Comparison of ENCODE assay signal across 7 mouse cellular contexts in the genomic region with DNA sequence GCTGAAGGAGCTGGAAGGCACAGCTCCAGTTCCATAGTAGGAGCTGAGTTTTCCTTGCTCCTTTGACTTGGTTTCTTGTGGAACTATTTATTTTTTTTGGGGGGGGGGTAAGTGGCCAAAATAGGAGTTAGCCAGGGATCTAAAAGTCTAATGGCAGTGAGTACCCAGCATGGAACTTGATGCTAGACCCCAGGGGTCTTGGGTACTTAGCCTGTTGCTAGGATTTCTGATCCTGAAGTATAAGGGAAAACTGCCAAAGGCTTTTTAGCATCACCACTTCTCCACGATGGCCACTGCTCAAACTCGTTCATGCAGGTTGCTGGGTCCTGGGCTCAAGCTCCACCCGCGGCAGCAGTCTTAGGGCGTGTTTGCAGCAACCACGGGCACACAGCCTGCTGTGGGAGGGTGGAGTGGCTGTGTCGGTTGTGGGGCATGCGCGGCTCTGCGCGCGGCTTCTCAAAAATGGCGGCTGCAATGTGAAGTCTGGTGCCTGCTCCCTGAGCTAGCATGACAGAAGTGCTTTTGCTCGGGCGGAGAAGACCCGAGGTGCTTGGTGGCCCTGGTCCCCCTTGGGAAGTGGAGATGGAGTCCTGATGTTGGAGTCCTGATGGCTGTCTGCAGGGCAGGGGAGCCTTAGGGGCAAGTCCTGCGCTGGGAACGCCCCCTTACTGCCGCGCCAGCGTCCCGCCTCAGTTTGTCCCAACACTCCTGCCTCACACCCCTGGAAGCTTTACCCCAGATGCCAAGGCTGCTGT. TPM values are rescaled to one million over a fixed set of nuclear protein-coding genes. Genes with fewer than 3 reads are reported as not detected.
A peak's percentile ranks its signal among the peaks of the same experiment; 100 is the strongest.
DNase-seq lines count a peak whose midpoint lies in the region; ATAC-seq and TF ChIP-seq lines count a peak whose summit lies in the region.

No protein-coding gene starts in this region.

- H3K4me3 ChIP-seq in bone marrow macrophage, adult 2 months (ENCODE audit: insufficient read depth, low read length) = peak overlapping the region; percentile 44
- peak overlapping the region; percentile 52 for H3K4me3 ChIP-seq in embryonic facial prominence, embryonic 14.5 days (ENCODE audit: low read depth, low read length)
- H3K4me3 ChIP-seq in limb, embryonic 13.5 days = peak overlapping the region; percentile 55
- peak overlapping the region; percentile 49 for H3K4me3 ChIP-seq in midbrain, embryonic 14.5 days (replicated peaks; ENCODE audit: low read depth, low read length)

- H3K36me3 ChIP-seq in embryonic facial prominence, embryonic 14.5 days (ENCODE audit: control insufficient read depth, insufficient read depth, low read length) = no peaks in the 10 kb centered on the region
- H3K36me3 ChIP-seq in limb, embryonic 13.5 days = no peaks in the 10 kb centered on the region
- H3K36me3 ChIP-seq in midbrain, embryonic 14.5 days (ENCODE audit: control insufficient read depth, insufficient read depth, low read length) = no peaks in the 10 kb centered on the region

- peak overlapping the region; percentile 63 for H3K4me2 ChIP-seq in embryonic facial prominence, embryonic 14.5 days (ENCODE audit: low read depth, low read length)
- H3K4me2 ChIP-seq in limb, embryonic 13.5 days (replicated peaks) = peak overlapping the region; percentile 64
- H3K4me2 ChIP-seq in midbrain, embryonic 14.5 days (ENCODE audit: low read length) = peak overlapping the region; percentile 59

- no peak overlapping the region for H3K27ac ChIP-seq in bone marrow macrophage, adult 2 months (ENCODE audit: insufficient read depth, low read depth, low read length)
- H3K27ac ChIP-seq in embryonic facial prominence, embryonic 14.5 days (replicated peaks; ENCODE audit: low read depth, low read length) = no peak overlapping the region
- H3K27ac ChIP-seq in limb, embryonic 13.5 days = peak overlapping the region; percentile 33; the same call in 1 of the 2 replicates
- no peak overlapping the region for H3K27ac ChIP-seq in midbrain, embryonic 14.5 days (replicated peaks; ENCODE audit: low read depth, low read length)

- TF ChIP-seq POLR2A in bone marrow macrophage, adult 2 months (IDR thresholded peaks at IDR 0.05; ENCODE audit: borderline replicate concordance, low read depth, low read length) = no peak

- peak; percentile 97 for ATAC-seq in embryonic facial prominence, embryonic 14.5 days (ENCODE audit: low read depth)
- ATAC-seq in limb, embryonic 13.5 days (ENCODE audit: low FRiP score, low read depth) = peak; percentile 98
- ATAC-seq in midbrain, embryonic 14.5 days (ENCODE audit: low FRiP score, low TSS enrichment) = peak; percentile 87

- peak; percentile 81 for DNase-seq in embryonic facial prominence, embryonic 14.5 days (ENCODE audit: low spot score)
- peak; percentile 3 for DNase-seq in heart, adult 8-10 months (ENCODE audit: low spot score)
- DNase-seq in kidney, adult 9 months = peak; percentile 15
- DNase-seq in midbrain, embryonic 14.5 days = peak; percentile 77
- peak; percentile 3 to 7 for DNase-seq in spleen, postnatal 14 days (ENCODE audit: low spot score in 2 of 2)

- H3K9me3 ChIP-seq in embryonic facial prominence, embryonic 14.5 days (ENCODE audit: control insufficient read depth, low read length) = no peaks in the 10 kb centered on the region
- H3K9me3 ChIP-seq in limb, embryonic 13.5 days = no peaks in the 10 kb centered on the region
- H3K9me3 ChIP-seq in midbrain, embryonic 14.5 days (ENCODE audit: control insufficient read depth, low read length) = no peaks in the 10 kb centered on the region

- WGBS in embryonic facial prominence, embryonic 14.5 days = 32% methylated on average over 13 of the region's 22 CpGs
- WGBS in limb, embryonic 13.5 days = 12% methylated on average over 21 of the region's 22 CpGs
- WGBS in midbrain, embryonic 14.5 days = 20% methylated on average over 22 of the region's 22 CpGs

- no peak for TF ChIP-seq CTCF in bone marrow macrophage, adult 2 months (IDR thresholded peaks at IDR 0.05; ENCODE audit: low read depth, low read length)

- H3K27me3 ChIP-seq in embryonic facial prominence, embryonic 14.5 days (replicated peaks; ENCODE audit: control insufficient read depth, insufficient read depth, low read length) = peaks cover 14% of the 10 kb centered on the region
- peaks cover 15% of the 10 kb centered on the region; the same call in 1 of the 2 replicates for H3K27me3 ChIP-seq in limb, embryonic 13.5 days
- H3K27me3 ChIP-seq in midbrain, embryonic 14.5 days (ENCODE audit: control insufficient read depth, insufficient read depth, low read length) = no peaks in the 10 kb centered on the region

- H3K4me1 ChIP-seq in bone marrow macrophage, adult 2 months (ENCODE audit: control insufficient read depth, insufficient read depth, low read length) = no peaks in the 10 kb centered on the region
- H3K4me1 ChIP-seq in embryonic facial prominence, embryonic 14.5 days (ENCODE audit: control insufficient read depth, insufficient read depth, low read length) = no peaks in the 10 kb centered on the region
- no peaks in the 10 kb centered on the region for H3K4me1 ChIP-seq in limb, embryonic 13.5 days
- H3K4me1 ChIP-seq in midbrain, embryonic 14.5 days (ENCODE audit: control insufficient read depth, insufficient read depth, low read length) = no peaks in the 10 kb centered on the region

- H3K9ac ChIP-seq in embryonic facial prominence, embryonic 14.5 days (ENCODE audit: low read depth, low read length) = peak overlapping the region; percentile 65
- H3K9ac ChIP-seq in limb, embryonic 13.5 days = peak overlapping the region; percentile 65
- H3K9ac ChIP-seq in midbrain, embryonic 14.5 days (replicated peaks; ENCODE audit: low read length) = peak overlapping the region; percentile 51; the same call in 1 of the 2 replicates

RNA-seq across cellular contexts. Expression of gene Scml2, which starts 45.5 kb away (rescaled TPM):
- 0.67 and 1.1 TPM in 2 replicates for polyA plus RNA-seq in bone marrow macrophage, adult 2 months (2012; ENCODE audit: insufficient read depth, insufficient read length, missing spikeins)
- polyA plus RNA-seq in embryonic facial prominence, embryonic 14.5 days (2014; fragmentation: Nextera tagmentation; extraction: Ambion mirVana) = 5.7 and 7.5 TPM in 2 replicates
- under 1 TPM; 0.19 to 0.95 (median 0.32) TPM for total RNA-seq in heart, adult 8-10 months (2022)
- 4.7 and 4.8 TPM in 2 replicates for polyA plus RNA-seq in limb, embryonic 13.5 days (2015; fragmentation: Nextera tagmentation; extraction: Ambion mirVana)
- 2.1 and 3.4 TPM in 2 replicates for polyA plus RNA-seq in midbrain, embryonic 14.5 days (2014; fragmentation: Nextera tagmentation; extraction: Ambion mirVana)

Comparison
In these comparisons a context has a peak if more than half of its experiments do, and no peak if none do; other contexts are left out.
1. DNase-seq: peak in every context shown above with its lines; median percentile 81 in embryonic facial prominence, embryonic 14.5 days; 77 in midbrain, embryonic 14.5 days; 15 in kidney, adult 9 months; 5 in spleen, postnatal 14 days; 3 in heart, adult 8-10 months.